ENCODE assay signal across 12 mouse cellular contexts in the genomic region with DNA sequence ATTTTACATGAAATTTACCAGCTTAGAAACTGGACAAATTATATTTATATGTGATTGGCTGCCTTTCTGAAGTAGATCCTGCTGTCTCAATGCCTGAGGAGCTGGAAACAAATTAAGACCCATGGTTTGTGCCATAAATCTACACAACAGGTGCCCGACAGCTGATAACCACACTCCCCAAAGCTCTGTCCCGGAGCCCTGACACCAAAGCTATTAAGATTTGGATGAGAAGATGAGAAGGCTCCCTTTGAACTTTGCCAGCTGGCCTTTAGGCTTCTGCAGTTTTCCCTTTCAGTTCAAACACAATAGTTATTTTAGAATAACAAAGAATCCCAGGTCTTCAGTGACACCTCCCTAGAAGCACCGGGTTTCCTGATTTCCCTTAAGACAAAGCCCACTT.
"Had no signal": no experiment of that assay in that cellular context is flagged by ENCODE, and none has a peak within 500 bp of the region (broad histone marks: within the 10 kb centered on the region; RNA-seq: fewer than 3 reads in every experiment).

No protein-coding gene starts in this region.

- H3K4me2 ChIP-seq: limb, embryonic 13.5 days; midbrain, embryonic 12.5 days; neural tube, embryonic 15.5 days had no signal

- H3K9ac ChIP-seq: limb, embryonic 13.5 days; liver, embryonic 14.5 days; midbrain, embryonic 12.5 days; neural tube, embryonic 15.5 days had no signal

- H3K27ac ChIP-seq: limb, embryonic 13.5 days; liver, embryonic 14.5 days; midbrain, embryonic 12.5 days; neural tube, embryonic 15.5 days had no signal

- H3K27me3 ChIP-seq: limb, embryonic 13.5 days had no signal

- DNase-seq: kidney, adult 2 months; kidney, postnatal 14 days; layer of hippocampus, adult 9-11 months; layer of hippocampus, postnatal 36 days; lung, adult 18-20 months; right cerebral cortex, adult 18-20 months; right cerebral cortex, postnatal 25 days; thymus, postnatal 4 days had no signal

- H3K9me3 ChIP-seq: limb, embryonic 13.5 days; midbrain, embryonic 12.5 days; neural tube, embryonic 15.5 days had no signal

- H3K4me3 ChIP-seq: limb, embryonic 13.5 days; midbrain, embryonic 12.5 days; neural tube, embryonic 15.5 days had no signal

- H3K36me3 ChIP-seq: limb, embryonic 13.5 days; midbrain, embryonic 12.5 days; neural tube, embryonic 15.5 days had no signal
